Mouse (Mus musculus) spleen, adult 2 months (tissue): ENCODE data around the gene Pycard.

Source experiments
- CTCF ChIP-seq: fragments of 200-500 bp; IDR thresholded peaks from 2 replicates; pipeline ENCODE4 v1.5.1; 2011; ENCODE audit warnings: mild to moderate bottlenecking, inconsistent platforms; ENCODE audit not compliant: insufficient read depth, insufficient read length, insufficient replicate concordance; ENCODE audit errors: extremely low read depth
- POLR2A ChIP-seq: fragments of 200-500 bp; IDR thresholded peaks from 2 replicates; pipeline ENCODE4 v1.6.1; 2011; ENCODE audit warnings: low read depth, low read length, inconsistent platforms

DNA sequence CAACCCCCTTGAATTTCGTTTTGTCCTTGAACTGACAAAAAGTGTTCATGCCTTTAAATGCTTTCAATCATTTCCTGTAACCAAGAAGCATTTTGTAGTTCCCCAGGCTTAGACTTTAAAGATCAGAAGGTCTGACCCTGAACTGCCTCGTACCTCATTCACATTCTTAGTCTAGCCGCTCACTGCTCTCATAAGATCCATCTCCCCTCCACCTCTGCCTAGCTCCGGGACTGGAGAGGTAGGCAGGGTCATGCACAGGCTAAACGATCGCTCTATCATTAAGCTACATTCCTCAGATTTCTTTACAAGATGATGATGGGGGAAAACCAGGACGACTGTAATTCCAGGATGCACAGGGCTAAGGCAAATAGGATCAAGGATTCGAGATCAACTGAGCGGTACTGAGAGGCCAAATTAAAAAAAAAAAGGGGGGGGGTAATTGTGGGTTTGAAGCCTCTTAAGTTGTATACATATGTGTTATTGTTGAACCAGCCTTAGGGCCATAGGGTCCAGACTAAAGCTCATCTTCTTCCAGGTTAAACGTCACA, 27.2 kb downstream of the Pycard start:
- TF ChIP-seq CTCF (no peak), POLR2A (no peak)
